Mouse (Mus musculus) intestine, embryonic 15.5 days (tissue): Measurements from ENCODE around the gene Spag6. TPM values are rescaled to one million over a fixed set of nuclear protein-coding genes. Genes with fewer than 3 reads are reported as not detected.

ENCODE experiments used
- ATAC-seq: fragments of 200-750 bp; cut with Nextera tagmentation; 2 replicates; pipeline ENCODE4 v1.8.0; 2017; ENCODE audit warnings: moderate TSS enrichment, moderate library complexity
- H3K27ac ChIP-seq: fragments of 300-500 bp; sonication (generic); 2 replicates; pipeline ENCODE4 v1.5.1; 2015; ENCODE audit warnings: mild to moderate bottlenecking, inconsistent platforms
- H3K27me3 ChIP-seq: fragments of 300-500 bp; sonication (generic); replicated peaks from 2 replicates; pipeline ENCODE4 v1.6.1; 2015; ENCODE audit warnings: inconsistent platforms
- H3K36me3 ChIP-seq: fragments of 300-500 bp; sonication (generic); 2 replicates; pipeline ENCODE4 v1.6.1; 2015; ENCODE audit warnings: inconsistent platforms
- H3K4me1 ChIP-seq: fragments of 300-500 bp; sonication (generic); replicated peaks from 2 replicates; pipeline ENCODE4 v1.6.1; 2015; ENCODE audit warnings: inconsistent platforms
- H3K4me2 ChIP-seq: fragments of 300-500 bp; sonication (generic); replicated peaks from 2 replicates; pipeline ENCODE4 v1.6.1; 2015; ENCODE audit warnings: mild to moderate bottlenecking, inconsistent platforms
- H3K4me3 ChIP-seq: fragments of 300-500 bp; sonication (generic); replicated peaks from 2 replicates; pipeline ENCODE4 v1.5.1; 2015; ENCODE audit warnings: inconsistent platforms
- H3K9ac ChIP-seq: fragments of 300-500 bp; sonication (generic); 2 replicates; pipeline ENCODE4 v1.6.1; 2015; ENCODE audit warnings: inconsistent platforms
- H3K9me3 ChIP-seq: fragments of 300-500 bp; sonication (generic); 2 replicates; pipeline ENCODE4 v1.6.1; 2016; ENCODE audit warnings: inconsistent platforms
- whole genome bisulfite sequencing: fragments of 180-500 bp; shearing (Covaris S2); methylation state at CpG from one replicate; pipeline ENCODE4 v1.1.7; 2015; 5-methylcytosine and 5-hydroxymethylcytosine counted together
- polyA plus RNA-seq: library from polyadenylated mRNA; unstranded; fragments of >200 nt; fragmentation: Nextera tagmentation; extraction: Ambion mirVana; gene quantifications from 2 replicates; pipeline ENCODE4 v1.2.1, GENCODE M21; 2015

Spag6 gene
- polyA plus RNA-seq, 1 experiment from 2014 or later: 0.05 TPM

GRCm38 (mm10) chr2:18676936-18677491, 16.8 kb upstream of the Spag6 start, which contains the start of gene Bmi1:
Gene Bmi1, plus strand, starts transcription at chr2:18677018.
- peak within 1 kb of the TSS; percentile 94 for H3K27ac ChIP-seq
- peak; percentile 74 for ATAC-seq
- H3K4me1 ChIP-seq: peaks cover 16% of the 10 kb centered on the region
- H3K36me3 ChIP-seq: no peaks in the 10 kb centered on the region
- peak within 1 kb of the TSS; percentile 85 for H3K4me2 ChIP-seq
- H3K9ac ChIP-seq: peak within 1 kb of the TSS; percentile 89
- under 1% methylated on average over 43 of the region's 77 CpGs for WGBS
- no peaks in the 10 kb centered on the region for H3K9me3 ChIP-seq
- 0 out of 2 replicates have a peak, but pooled peaks cover 3% of the 10 kb centered on the region for H3K27me3 ChIP-seq
- H3K4me3 ChIP-seq: peak within 1 kb of the TSS; percentile 78

- Histone ChIP-seq H3K4me1 (peaks cover 16% of the 10 kb centered on the region), H3K36me3 (no peaks in the 10 kb centered on the region), H3K4me3 (peak overlapping the region; percentile 78), H3K9me3 (no peaks in the 10 kb centered on the region), H3K9ac (peak overlapping the region; percentile 89), H3K27me3 (0 out of 2 replicates have a peak, but pooled peaks cover 3% of the 10 kb centered on the region), H3K4me2 (peak overlapping the region; percentile 85), H3K27ac (no peak overlapping the region)
- under 1% methylated on average over 47 of the region's 55 CpGs for WGBS
- ATAC-seq: peak; percentile 9
These were observed 16.0 kb upstream of the Spag6 start for GRCm38 (mm10) chr2:18677631-18678471.

- no peak overlapping the region for H3K4me3 ChIP-seq
- H3K9ac ChIP-seq: no peak overlapping the region
- H3K4me1 ChIP-seq: peaks cover 16% of the 10 kb centered on the region
- H3K9me3 ChIP-seq: no peaks in the 10 kb centered on the region
- no peak overlapping the region for H3K27ac ChIP-seq
- H3K27me3 ChIP-seq: 0 out of 2 replicates have a peak, but pooled peaks cover 3% of the 10 kb centered on the region
- no peaks in the 10 kb centered on the region; the same call in none of the 2 replicates for H3K36me3 ChIP-seq
- H3K4me2 ChIP-seq: no peak overlapping the region
- 66% methylated on average over 2 of the region's 2 CpGs for WGBS
- no peak for ATAC-seq
These were observed 14.1 kb upstream of the Spag6 start for GRCm38 (mm10) chr2:18679701-18680100.

GRCm38 (mm10) chr2:18680501-18680900, 13.3 kb upstream of the Spag6 start:
- ATAC-seq: no peak
- H3K9ac ChIP-seq: no peak overlapping the region
- peak overlapping the region; percentile 27 for H3K4me3 ChIP-seq
- no peaks in the 10 kb centered on the region; the same call in none of the 2 replicates for H3K36me3 ChIP-seq
- H3K4me1 ChIP-seq: peaks cover 16% of the 10 kb centered on the region
- WGBS: 6% methylated on average over 4 of the region's 4 CpGs
- H3K4me2 ChIP-seq: peak overlapping the region; percentile 66
- H3K27ac ChIP-seq: no peak overlapping the region
- 0 out of 2 replicates have a peak, but pooled peaks cover 3% of the 10 kb centered on the region for H3K27me3 ChIP-seq
- H3K9me3 ChIP-seq: no peaks in the 10 kb centered on the region

GRCm38 (mm10) chr2:18680961-18681360, 12.9 kb upstream of the Spag6 start:
- Histone ChIP-seq H3K4me1 (peaks cover 16% of the 10 kb centered on the region), H3K27ac (no peak overlapping the region), H3K4me3 (peak overlapping the region; percentile 27), H3K4me2 (peak overlapping the region; percentile 66), H3K27me3 (0 out of 2 replicates have a peak, but pooled peaks cover 3% of the 10 kb centered on the region), H3K9me3 (no peaks in the 10 kb centered on the region), H3K9ac (no peak overlapping the region), H3K36me3 (no peaks in the 10 kb centered on the region; the same call in none of the 2 replicates)
- 12% methylated on average over 22 of the region's 29 CpGs for WGBS
- ATAC-seq: no peak

GRCm38 (mm10) chr2:18684062-18684461, 9.8 kb upstream of the Spag6 start:
- Histone ChIP-seq H3K9me3 (no peaks in the 10 kb centered on the region), H3K9ac (no peak overlapping the region), H3K4me3 (no peak overlapping the region), H3K4me2 (no peak overlapping the region), H3K27me3 (peaks cover 22% of the 10 kb centered on the region), H3K36me3 (no peaks in the 10 kb centered on the region; the same call in none of the 2 replicates), H3K27ac (no peak overlapping the region), H3K4me1 (peaks cover 17% of the 10 kb centered on the region)
- 75% methylated on average over 5 of the region's 5 CpGs for WGBS
- ATAC-seq: no peak

- 71% methylated on average over 6 of the region's 6 CpGs for WGBS
- ATAC-seq: no peak
- Histone ChIP-seq H3K9me3 (no peaks in the 10 kb centered on the region), H3K4me3 (no peak overlapping the region), H3K9ac (no peak overlapping the region), H3K27me3 (peaks cover 37% of the 10 kb centered on the region), H3K4me2 (no peak overlapping the region), H3K27ac (no peak overlapping the region), H3K36me3 (no peaks in the 10 kb centered on the region; the same call in none of the 2 replicates), H3K4me1 (peaks cover 21% of the 10 kb centered on the region)
These were observed 7.4 kb upstream of the Spag6 start for GRCm38 (mm10) chr2:18686386-18686785.

- H3K9ac ChIP-seq: no peak overlapping the region
- WGBS: 57% methylated on average over 8 of the region's 8 CpGs
- no peaks in the 10 kb centered on the region; the same call in none of the 2 replicates for H3K36me3 ChIP-seq
- no peaks in the 10 kb centered on the region for H3K9me3 ChIP-seq
- H3K27ac ChIP-seq: no peak overlapping the region
- peaks cover 21% of the 10 kb centered on the region for H3K4me1 ChIP-seq
- H3K27me3 ChIP-seq: peaks cover 38% of the 10 kb centered on the region
- no peak for ATAC-seq
- no peak overlapping the region for H3K4me3 ChIP-seq
- no peak overlapping the region for H3K4me2 ChIP-seq
These were observed 6.9 kb upstream of the Spag6 start for GRCm38 (mm10) chr2:18686826-18687519.

GRCm38 (mm10) chr2:18687671-18688170, 6.1 kb upstream of the Spag6 start:
- Histone ChIP-seq H3K9me3 (no peaks in the 10 kb centered on the region), H3K4me2 (no peak overlapping the region), H3K27me3 (peaks cover 44% of the 10 kb centered on the region), H3K9ac (no peak overlapping the region), H3K27ac (no peak overlapping the region), H3K4me1 (peaks cover 21% of the 10 kb centered on the region), H3K36me3 (no peaks in the 10 kb centered on the region; the same call in none of the 2 replicates), H3K4me3 (no peak overlapping the region)
- no peak for ATAC-seq
- WGBS: 12% methylated on average over 9 of the region's 9 CpGs

GRCm38 (mm10) chr2:18688286-18688685, 5.5 kb upstream of the Spag6 start:
- Histone ChIP-seq H3K4me2 (peak overlapping the region; percentile 92), H3K9ac (no peak overlapping the region), H3K27ac (no peak overlapping the region), H3K9me3 (no peaks in the 10 kb centered on the region), H3K4me1 (peaks cover 21% of the 10 kb centered on the region), H3K36me3 (no peaks in the 10 kb centered on the region; the same call in none of the 2 replicates), H3K4me3 (peak overlapping the region; percentile 47; the same call in 1 of the 2 replicates), H3K27me3 (peaks cover 48% of the 10 kb centered on the region)
- ATAC-seq: no peak
- 7% methylated on average over 6 of the region's 6 CpGs for WGBS

- Histone ChIP-seq H3K27me3 (peaks cover 48% of the 10 kb centered on the region), H3K4me1 (peaks cover 21% of the 10 kb centered on the region), H3K4me2 (peak overlapping the region; percentile 92), H3K27ac (no peak overlapping the region), H3K36me3 (no peaks in the 10 kb centered on the region; the same call in none of the 2 replicates), H3K9me3 (no peaks in the 10 kb centered on the region), H3K9ac (no peak overlapping the region), H3K4me3 (peak overlapping the region; percentile 47)
- ATAC-seq: peak; percentile 44
- under 1% methylated on average over 45 of the region's 45 CpGs for WGBS
These were observed 5.1 kb upstream of the Spag6 start for GRCm38 (mm10) chr2:18688708-18689063.
